Mouse (Mus musculus) embryonic facial prominence, embryonic 11.5 days (tissue): ENCODE measurements around the gene Bhlhe41. TPM values are rescaled to one million over a fixed set of nuclear protein-coding genes. Genes with fewer than 3 reads are reported as not detected.

Experiments used
- ATAC-seq: fragments of 200-750 bp; cut with Nextera tagmentation; replicated peaks from 2 replicates; pipeline ENCODE4 v1.8.0; 2017; ENCODE audit warnings: low read depth; ENCODE audit not compliant: insufficient number of reproducible peaks, low FRiP score, low TSS enrichment
- DNase-seq: peaks from one replicate; pipeline ENCODE4 v3.0.0-alpha.2; 2015; ENCODE audit warnings: low spot score
- H3K27ac ChIP-seq: fragments of 300-500 bp; sonication (generic); replicated peaks from 2 replicates; pipeline ENCODE4 v1.5.1; 2014; ENCODE audit warnings: mild to moderate bottlenecking, low read depth, low read length, control low read depth
- H3K27me3 ChIP-seq: fragments of 300-500 bp; sonication (generic); 2 replicates; pipeline ENCODE4 v1.6.1; 2014; ENCODE audit warnings: mild to moderate bottlenecking, low read length, moderate library complexity, mixed read lengths; ENCODE audit not compliant: control insufficient read depth, insufficient read depth
- H3K36me3 ChIP-seq: fragments of 300-500 bp; sonication (generic); replicated peaks from 2 replicates; pipeline ENCODE4 v1.6.1; 2014; ENCODE audit warnings: low read depth, mild to moderate bottlenecking, low read length, moderate library complexity, mixed read lengths; ENCODE audit not compliant: control insufficient read depth, insufficient read depth
- H3K4me1 ChIP-seq: fragments of 300-500 bp; sonication (generic); 2 replicates; pipeline ENCODE4 v1.6.1; 2014; ENCODE audit warnings: low read length, mixed read lengths; ENCODE audit not compliant: control insufficient read depth, insufficient read depth
- H3K4me2 ChIP-seq: fragments of 300-500 bp; sonication (generic); 2 replicates; pipeline ENCODE4 v1.6.1; 2014; ENCODE audit warnings: low read depth, mild to moderate bottlenecking, control low read depth, low read length, moderate library complexity
- H3K4me3 ChIP-seq: fragments of 300-500 bp; sonication (generic); 2 replicates; pipeline ENCODE4 v1.5.1; 2014; ENCODE audit warnings: low read depth, low read length, control low read depth
- H3K9ac ChIP-seq: fragments of 300-500 bp; sonication (generic); replicated peaks from 2 replicates; pipeline ENCODE4 v1.6.1; 2014; ENCODE audit warnings: mild to moderate bottlenecking, control low read depth, low read length
- H3K9me3 ChIP-seq: fragments of 300-500 bp; sonication (generic); replicated peaks from 2 replicates; pipeline ENCODE4 v1.6.1; 2016; ENCODE audit warnings: mild to moderate bottlenecking, low read length, inconsistent platforms, mixed read lengths; ENCODE audit not compliant: control insufficient read depth
- WGBS: fragments of 180-500 bp; shearing (Covaris S2); extraction: QIAGEN DNeasy Blood & Tissue Kit; methylation state at CpG from one replicate; pipeline ENCODE4 v1.1.7; 2014; 5-methylcytosine and 5-hydroxymethylcytosine counted together
- polyA plus RNA-seq: library from polyadenylated mRNA; unstranded; fragments of >200 nt; fragmentation: Nextera tagmentation; extraction: Ambion mirVana; gene quantifications from 2 replicates; pipeline ENCODE4 v1.2.1, GENCODE M21; 2014

The Bhlhe41 gene
- polyA plus RNA-seq: 1.7 and 2.0 TPM in 2 replicates

DNA sequence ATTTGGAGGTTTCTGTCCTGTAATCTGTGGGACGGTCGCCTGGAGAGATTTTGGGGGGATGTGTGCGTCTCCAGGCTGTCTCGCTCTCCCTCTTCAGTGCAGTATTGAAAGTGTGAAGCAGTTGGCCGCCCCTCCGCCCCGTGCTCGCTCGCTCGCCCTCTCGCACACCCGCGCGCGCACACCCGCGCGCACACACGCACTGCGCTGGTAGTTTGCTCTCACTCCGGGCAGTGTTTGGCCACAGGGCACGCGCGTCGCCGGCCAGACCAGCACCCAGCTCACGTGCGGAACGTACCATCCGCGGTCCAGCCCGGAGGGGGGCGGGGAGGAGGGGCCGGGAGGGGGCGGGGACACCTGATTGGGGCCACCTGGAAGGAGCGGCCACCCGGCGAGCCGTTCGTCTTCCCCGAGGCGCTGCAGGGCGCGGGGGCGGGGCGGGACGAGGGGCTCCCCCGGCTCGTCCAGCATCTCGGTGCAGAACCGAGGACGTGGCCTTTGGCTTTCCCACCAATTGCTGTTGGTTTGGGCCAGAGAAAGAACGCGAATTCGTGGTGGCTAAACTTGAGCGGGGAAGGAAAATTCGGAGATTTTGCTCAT is at the start of gene Bhlhe41:
Bhlhe41 (minus strand) TSS at position 270 of the 597 bp plus-strand sequence.
- Histone ChIP-seq H3K9me3 (no peaks in the 10 kb centered on the region), H3K4me3 (peak within 1 kb of the TSS; percentile 44), H3K4me2 (peak within 1 kb of the TSS; percentile 99), H3K4me1 (peaks cover 2% of the 10 kb centered on the region), H3K27ac (no peak within 1 kb of the TSS), H3K36me3 (no peaks in the 10 kb centered on the region), H3K9ac (peak within 1 kb of the TSS; percentile 56), H3K27me3 (peaks cover 27% of the 10 kb centered on the region)
- DNase-seq (peak; percentile 72), ATAC-seq (no peak; the same call in 1 of the 2 replicates)
- under 1% methylated on average over 51 of the region's 57 CpGs for WGBS

DNA sequence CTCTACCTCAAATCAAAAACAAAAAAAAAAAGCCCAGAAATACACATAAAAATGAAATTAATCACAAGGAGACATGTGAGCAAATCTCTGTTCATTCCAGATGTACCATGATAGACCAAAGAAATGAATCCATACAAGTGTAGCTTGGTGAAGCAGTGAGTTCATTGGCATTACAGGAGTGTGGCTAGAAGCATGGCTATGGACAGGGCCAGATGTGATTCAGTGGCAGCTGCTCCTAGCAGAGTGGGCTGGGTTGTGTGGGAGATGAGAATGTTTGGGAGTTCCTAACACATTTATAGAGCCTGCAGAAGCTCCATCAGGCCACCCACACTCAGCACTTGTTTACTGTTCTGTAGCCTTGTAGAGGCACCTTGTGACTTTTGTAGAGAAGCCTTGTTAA is 46.9 kb upstream of the Bhlhe41 start:
- H3K36me3 ChIP-seq: no peaks in the 10 kb centered on the region
- no peak overlapping the region for H3K4me3 ChIP-seq
- no peaks in the 10 kb centered on the region for H3K9me3 ChIP-seq
- DNase-seq (no peak), ATAC-seq (no peak)
- no peaks in the 10 kb centered on the region for H3K4me1 ChIP-seq
- no peak overlapping the region for H3K4me2 ChIP-seq
- no peak overlapping the region for H3K9ac ChIP-seq
- H3K27me3 ChIP-seq: no peaks in the 10 kb centered on the region
- no peak overlapping the region for H3K27ac ChIP-seq

DNA sequence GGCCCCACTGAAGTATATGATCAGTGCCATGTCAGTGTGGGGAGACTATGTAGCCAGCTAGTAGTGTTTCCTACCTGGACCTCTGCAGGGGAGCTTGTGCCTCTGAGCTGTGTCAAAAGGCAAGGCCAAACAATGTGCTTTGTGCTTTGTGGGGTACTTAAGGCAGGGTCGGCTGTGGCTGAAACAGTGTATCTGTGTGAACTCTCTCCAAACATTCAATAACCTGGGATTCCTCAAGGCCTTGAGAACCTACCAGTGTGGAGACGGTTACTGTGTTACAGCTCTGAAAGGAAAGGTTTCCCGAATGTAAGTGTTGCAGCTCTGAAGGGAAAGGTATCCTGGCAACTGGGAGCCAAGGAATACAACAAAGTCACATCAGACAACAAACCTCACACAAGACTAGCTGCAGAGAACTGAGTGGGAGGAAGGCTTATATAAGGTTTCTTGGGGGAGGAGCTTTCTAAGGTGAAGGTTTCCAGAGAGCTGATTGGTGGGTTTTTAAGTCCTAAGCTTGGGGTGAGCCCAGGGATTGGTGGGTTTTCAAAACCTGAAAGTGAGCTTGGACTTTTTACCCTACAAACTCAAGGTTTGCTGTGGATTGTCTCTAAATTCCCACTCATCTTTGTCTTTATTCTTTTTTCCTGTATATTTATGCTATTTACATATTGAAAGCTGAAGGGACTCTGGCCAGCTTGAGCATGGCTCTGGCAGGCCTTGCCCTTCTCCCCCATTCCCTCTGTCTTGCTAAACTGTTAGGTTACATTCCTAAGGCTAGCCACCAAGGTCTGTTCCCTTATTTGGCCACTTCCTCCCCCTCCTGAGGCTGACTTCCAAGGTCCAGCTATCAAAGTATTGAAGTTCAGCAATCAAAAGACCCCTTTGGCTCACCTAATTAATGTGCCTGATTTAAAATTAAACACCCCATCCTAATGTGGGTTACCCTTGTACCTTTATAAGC is 45.4 kb upstream of the Bhlhe41 start:
- H3K9ac ChIP-seq: no peak overlapping the region
- no peak overlapping the region for H3K4me3 ChIP-seq
- H3K27ac ChIP-seq: no peak overlapping the region
- WGBS: 72% methylated on average over 3 of the region's 3 CpGs
- no peaks in the 10 kb centered on the region for H3K27me3 ChIP-seq
- ATAC-seq (no peak), DNase-seq (no peak)
- no peak overlapping the region for H3K4me2 ChIP-seq
- H3K9me3 ChIP-seq: no peaks in the 10 kb centered on the region
- H3K4me1 ChIP-seq: no peaks in the 10 kb centered on the region
- no peaks in the 10 kb centered on the region for H3K36me3 ChIP-seq

DNA sequence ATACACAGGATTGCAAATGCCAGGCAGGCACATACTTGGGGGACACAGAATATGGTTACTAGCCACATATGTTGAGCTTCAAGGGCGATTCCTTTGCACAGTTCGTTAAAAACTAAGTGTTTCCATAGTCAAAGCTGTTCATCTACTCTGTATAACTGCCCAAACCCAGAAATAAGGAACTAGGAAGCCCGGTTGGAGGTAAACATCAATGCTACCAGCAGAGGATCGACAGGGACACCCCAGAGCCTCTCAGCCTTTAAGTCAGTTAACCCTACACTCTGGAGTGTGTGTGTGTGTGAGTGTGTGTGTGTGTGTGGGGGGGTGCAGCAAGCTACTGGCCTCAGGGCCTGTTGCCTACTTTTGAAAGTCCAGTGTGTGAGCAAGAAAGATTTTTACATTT is 44.6 kb upstream of the Bhlhe41 start:
- H3K36me3 ChIP-seq: no peaks in the 10 kb centered on the region

DNA sequence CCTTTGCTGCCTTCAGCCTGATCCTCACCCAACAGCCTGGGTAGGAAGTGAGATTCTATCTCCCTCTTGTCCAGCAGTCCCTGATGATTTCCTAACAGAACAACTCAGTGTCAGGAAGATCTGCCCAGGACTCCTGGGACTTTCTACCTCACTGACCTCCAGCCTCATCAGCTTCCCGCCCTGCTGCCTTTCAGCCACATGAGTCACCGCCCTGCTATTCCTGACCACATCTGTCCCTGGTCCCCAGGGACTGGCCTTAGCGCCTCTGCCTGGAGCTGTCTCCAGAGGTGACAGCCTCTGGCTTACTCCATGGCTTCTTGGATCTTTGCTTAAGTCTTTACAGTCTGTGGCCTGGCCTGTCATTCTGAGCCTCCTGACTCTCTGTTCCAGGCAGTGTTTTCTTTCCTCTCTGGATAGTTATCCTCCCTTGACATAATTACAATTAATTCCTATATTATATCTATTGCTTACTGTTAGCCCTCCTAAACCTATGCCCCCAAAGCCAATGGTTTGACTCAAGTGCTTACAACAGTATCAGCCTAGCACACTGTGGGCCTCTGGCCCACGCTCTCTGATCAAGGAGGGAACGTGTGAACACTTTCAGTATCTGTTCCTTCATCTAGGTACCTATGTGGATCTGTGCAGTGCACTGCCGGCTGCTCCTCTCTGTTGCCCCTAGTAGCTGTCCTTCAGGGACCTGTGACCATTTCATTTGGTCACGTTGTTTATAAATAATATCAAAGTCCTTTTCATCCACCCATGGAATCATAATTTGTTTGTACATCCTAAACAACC is 40.9 kb upstream of the Bhlhe41 start:
- DNase-seq: no peak
- H3K9ac ChIP-seq: no peak overlapping the region
- no peaks in the 10 kb centered on the region for H3K27me3 ChIP-seq
- H3K27ac ChIP-seq: no peak overlapping the region
- H3K36me3 ChIP-seq: no peaks in the 10 kb centered on the region
- no peak for ATAC-seq
- WGBS: 76% methylated on average over 7 of the region's 7 CpGs
- H3K4me2 ChIP-seq: no peak overlapping the region
- no peaks in the 10 kb centered on the region for H3K4me1 ChIP-seq
- no peaks in the 10 kb centered on the region for H3K9me3 ChIP-seq
- no peak overlapping the region for H3K4me3 ChIP-seq

More for the DNA sequence above, 44.6 kb upstream of the Bhlhe41 start:
- H3K27ac ChIP-seq: no peak overlapping the region
- no peaks in the 10 kb centered on the region for H3K4me1 ChIP-seq
- H3K4me3 ChIP-seq: no peak overlapping the region
- 81% methylated on average over 4 of the region's 4 CpGs for WGBS
- ATAC-seq (no peak), DNase-seq (no peak)
- H3K27me3 ChIP-seq: no peaks in the 10 kb centered on the region
- H3K9me3 ChIP-seq: no peaks in the 10 kb centered on the region
- no peak overlapping the region for H3K9ac ChIP-seq
- no peak overlapping the region for H3K4me2 ChIP-seq

DNA sequence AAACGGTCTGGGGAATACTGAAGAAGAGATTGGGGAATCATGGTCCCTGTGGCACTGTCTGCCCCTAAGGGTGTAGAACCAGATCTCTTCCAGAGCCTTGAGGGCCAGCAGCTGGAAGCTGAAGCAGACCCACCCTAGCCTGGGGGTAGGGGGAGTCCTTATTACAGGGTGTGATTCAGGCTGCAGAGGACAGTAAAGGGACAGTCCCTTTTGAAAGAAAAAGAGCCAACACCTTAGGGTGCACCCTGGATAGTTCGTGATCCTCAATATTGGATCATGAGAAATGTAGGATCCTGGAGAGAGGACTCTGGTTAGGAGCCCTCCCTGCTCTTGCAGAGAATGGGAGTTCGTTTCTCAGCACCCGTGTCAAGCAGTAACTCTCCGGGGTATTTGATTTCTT is 39.3 kb upstream of the Bhlhe41 start:
- Histone ChIP-seq H3K4me1 (no peaks in the 10 kb centered on the region), H3K4me2 (no peak overlapping the region), H3K36me3 (no peaks in the 10 kb centered on the region), H3K27me3 (no peaks in the 10 kb centered on the region), H3K4me3 (no peak overlapping the region), H3K9ac (no peak overlapping the region), H3K9me3 (no peaks in the 10 kb centered on the region), H3K27ac (no peak overlapping the region)
- no peak for DNase-seq
- no peak for ATAC-seq
- 88% methylated on average over 5 of the region's 5 CpGs for WGBS

DNA sequence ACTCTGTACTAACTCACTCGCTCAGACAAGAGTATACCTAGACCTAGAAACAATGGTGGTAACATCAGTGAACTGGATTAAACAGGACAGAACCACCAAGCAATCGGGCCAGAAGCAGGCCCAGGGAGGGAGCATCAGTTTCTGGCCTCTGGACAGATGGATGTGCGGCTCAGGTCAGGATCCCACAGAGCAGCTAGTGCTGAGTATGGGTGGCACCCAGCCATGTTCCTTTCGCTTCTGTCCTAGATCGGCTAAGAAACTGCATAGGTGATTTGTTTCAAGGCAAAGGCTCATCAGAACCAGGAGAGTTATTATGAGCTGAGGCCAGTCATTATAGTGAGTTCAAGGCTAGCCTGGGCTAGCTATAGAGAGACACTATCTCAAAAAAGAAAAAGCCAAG is 38.8 kb upstream of the Bhlhe41 start:
- Histone ChIP-seq H3K27me3 (no peaks in the 10 kb centered on the region), H3K4me3 (no peak overlapping the region), H3K27ac (no peak overlapping the region), H3K4me1 (no peaks in the 10 kb centered on the region), H3K4me2 (no peak overlapping the region), H3K9ac (no peak overlapping the region), H3K9me3 (no peaks in the 10 kb centered on the region), H3K36me3 (no peaks in the 10 kb centered on the region)
- ATAC-seq (no peak), DNase-seq (no peak)
- WGBS: 89% methylated on average over 5 of the region's 5 CpGs
